Mouse (Mus musculus): ENCODE data around the gene Adcy6. TPM values are rescaled to one million over a fixed set of nuclear protein-coding genes. Genes with fewer than 3 reads are reported as not detected.
A peak's percentile ranks its signal among the peaks of the same experiment; 100 is the strongest.

Adcy6 gene
- polyA plus RNA-seq (2015; fragmentation: Nextera tagmentation; extraction: Ambion mirVana) = 8.9 and 10.3 TPM in 2 replicates

- peaks cover 31% of the 10 kb centered on the region for H3K4me1 ChIP-seq
- H3K9me3 ChIP-seq (replicated peaks) = no peaks in the 10 kb centered on the region
- peak within 1 kb of the TSS; percentile 92 for H3K4me2 ChIP-seq
- peak within 1 kb of the TSS; percentile 78 for H3K27ac ChIP-seq
- H3K27me3 ChIP-seq = no peaks in the 10 kb centered on the region
- under 1% methylated on average over 54 of the region's 75 CpGs for WGBS
- peak within 1 kb of the TSS; percentile 80 for H3K4me3 ChIP-seq
- peak; percentile 81 for ATAC-seq
- H3K9ac ChIP-seq = peak within 1 kb of the TSS; percentile 88
- peaks cover 5% of the 10 kb centered on the region for H3K36me3 ChIP-seq (ENCODE audit: poor library complexity, severe bottlenecking)
These were observed at the start of gene Adcy6 for GRCm38 (mm10) chr15:98609331-98610130. Gene Adcy6 (minus strand): TSS chr15:98610076.

GRCm38 (mm10) chr15:98656982-98657751, 47.3 kb upstream of the Adcy6 start:
- Histone ChIP-seq H3K4me3 (no peak overlapping the region), H3K4me1 (peaks cover 11% of the 10 kb centered on the region), H3K9ac (no peak overlapping the region), H3K9me3 (replicated peaks) (no peaks in the 10 kb centered on the region), H3K4me2 (no peak overlapping the region), H3K27ac (no peak overlapping the region), H3K36me3 (ENCODE audit: poor library complexity, severe bottlenecking) (peaks cover 79% of the 10 kb centered on the region), H3K27me3 (no peaks in the 10 kb centered on the region)
- 86% methylated on average over 15 of the region's 15 CpGs for WGBS
- ATAC-seq = no peak

- Histone ChIP-seq H3K4me1 (no peaks in the 10 kb centered on the region), H3K27me3 (no peaks in the 10 kb centered on the region), H3K36me3 (ENCODE audit: poor library complexity, severe bottlenecking) (peaks cover 99% of the 10 kb centered on the region), H3K4me3 (no peak overlapping the region), H3K4me2 (no peak overlapping the region), H3K9me3 (replicated peaks) (no peaks in the 10 kb centered on the region), H3K9ac (no peak overlapping the region), H3K27ac (no peak overlapping the region)
- WGBS = 96% methylated on average over 8 of the region's 8 CpGs
- no peak for ATAC-seq
These were observed 42.3 kb upstream of the Adcy6 start for GRCm38 (mm10) chr15:98652174-98652573.

GRCm38 (mm10) chr15:98651431-98651830, 41.6 kb upstream of the Adcy6 start:
- Histone ChIP-seq H3K9me3 (replicated peaks) (no peaks in the 10 kb centered on the region), H3K36me3 (ENCODE audit: poor library complexity, severe bottlenecking) (peaks cover 99% of the 10 kb centered on the region), H3K27ac (no peak overlapping the region), H3K4me2 (no peak overlapping the region), H3K27me3 (no peaks in the 10 kb centered on the region), H3K4me1 (no peaks in the 10 kb centered on the region), H3K9ac (no peak overlapping the region), H3K4me3 (no peak overlapping the region)
- no peak for ATAC-seq
- WGBS = 89% methylated on average over 15 of the region's 15 CpGs

DNA sequence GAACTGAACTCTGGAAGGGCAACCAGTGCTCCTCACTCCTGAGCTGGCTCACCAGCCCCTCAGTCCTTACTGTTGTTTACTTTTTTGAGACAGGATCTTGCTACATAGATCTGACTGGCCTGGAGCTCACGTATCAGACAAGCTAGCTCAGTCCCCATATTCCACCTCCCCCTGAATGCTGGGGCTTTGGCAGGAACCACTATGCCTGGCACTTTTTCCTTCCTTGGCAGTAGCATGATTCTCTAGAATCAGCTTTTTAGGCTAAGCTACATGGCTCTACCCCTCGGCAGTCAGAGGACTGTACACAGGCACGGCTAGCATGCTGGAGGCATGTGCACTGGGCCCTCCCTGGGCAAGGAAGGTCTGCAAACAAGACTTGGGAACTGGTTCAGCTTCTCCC, 38.2 kb upstream of the Adcy6 start:
- H3K27me3 ChIP-seq = no peaks in the 10 kb centered on the region
- no peaks in the 10 kb centered on the region for H3K9me3 ChIP-seq (replicated peaks)
- H3K4me2 ChIP-seq = no peak overlapping the region
- H3K36me3 ChIP-seq (ENCODE audit: poor library complexity, severe bottlenecking) = peaks cover 99% of the 10 kb centered on the region
- H3K4me3 ChIP-seq = no peak overlapping the region
- H3K27ac ChIP-seq = no peak overlapping the region
- ATAC-seq = no peak
- H3K4me1 ChIP-seq = no peaks in the 10 kb centered on the region
- no peak overlapping the region for H3K9ac ChIP-seq
- 91% methylated on average over 3 of the region's 3 CpGs for WGBS

- ATAC-seq = no peak
- no peaks in the 10 kb centered on the region for H3K27me3 ChIP-seq
- no peaks in the 10 kb centered on the region for H3K4me1 ChIP-seq
- no peaks in the 10 kb centered on the region for H3K9me3 ChIP-seq (replicated peaks)
- H3K36me3 ChIP-seq (ENCODE audit: poor library complexity, severe bottlenecking) = peaks cover 99% of the 10 kb centered on the region
- H3K4me3 ChIP-seq = no peak overlapping the region
- WGBS = 91% methylated on average over 10 of the region's 10 CpGs
- H3K4me2 ChIP-seq = no peak overlapping the region
- no peak overlapping the region for H3K9ac ChIP-seq
- H3K27ac ChIP-seq = no peak overlapping the region
These were observed 37.4 kb upstream of the Adcy6 start for GRCm38 (mm10) chr15:98647308-98647707.

- Histone ChIP-seq H3K4me2 (no peak overlapping the region), H3K4me1 (no peaks in the 10 kb centered on the region), H3K27me3 (no peaks in the 10 kb centered on the region), H3K27ac (no peak overlapping the region), H3K36me3 (ENCODE audit: poor library complexity, severe bottlenecking) (peaks cover 99% of the 10 kb centered on the region), H3K9ac (no peak overlapping the region), H3K4me3 (no peak overlapping the region), H3K9me3 (replicated peaks) (no peaks in the 10 kb centered on the region)
- WGBS = 81% methylated on average over 8 of the region's 8 CpGs
- no peak for ATAC-seq
These were observed 36.9 kb upstream of the Adcy6 start for GRCm38 (mm10) chr15:98646737-98647136.

GRCm38 (mm10) chr15:98645057-98646026, 35.5 kb upstream of the Adcy6 start:
- 90% methylated on average over 24 of the region's 24 CpGs for WGBS
- no peaks in the 10 kb centered on the region for H3K4me1 ChIP-seq
- no peaks in the 10 kb centered on the region for H3K9me3 ChIP-seq (replicated peaks)
- H3K27ac ChIP-seq = no peak overlapping the region
- ATAC-seq = peak; percentile 44
- H3K36me3 ChIP-seq (ENCODE audit: poor library complexity, severe bottlenecking) = peaks cover 99% of the 10 kb centered on the region
- no peak overlapping the region for H3K4me3 ChIP-seq
- no peak overlapping the region for H3K4me2 ChIP-seq
- H3K9ac ChIP-seq = no peak overlapping the region
- no peaks in the 10 kb centered on the region for H3K27me3 ChIP-seq

DNA sequence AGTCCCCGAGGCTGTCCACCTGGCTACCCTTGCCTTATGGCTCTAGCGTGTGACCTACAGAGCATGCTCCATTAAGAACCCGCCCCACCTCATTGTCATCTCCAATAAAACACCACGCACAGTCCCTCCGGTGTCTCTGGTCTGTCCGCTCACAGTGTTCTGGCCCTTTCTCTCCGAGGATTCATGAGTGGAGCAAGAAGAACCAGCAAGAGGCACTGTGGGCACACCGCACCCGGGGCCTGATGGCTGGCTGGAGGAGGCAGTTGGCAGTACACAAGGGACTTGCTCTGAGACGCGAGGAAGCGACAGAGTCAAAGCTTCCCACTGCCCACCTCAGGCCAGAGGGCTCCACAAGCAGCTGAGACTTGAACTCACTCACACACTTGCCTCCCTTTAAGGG, 34.5 kb upstream of the Adcy6 start:
- WGBS = 89% methylated on average over 12 of the region's 12 CpGs
- no peak overlapping the region for H3K4me3 ChIP-seq
- no peak overlapping the region for H3K4me2 ChIP-seq
- H3K27me3 ChIP-seq = no peaks in the 10 kb centered on the region
- ATAC-seq = no peak
- no peak overlapping the region for H3K9ac ChIP-seq
- H3K36me3 ChIP-seq (ENCODE audit: poor library complexity, severe bottlenecking) = peaks cover 99% of the 10 kb centered on the region
- H3K4me1 ChIP-seq = no peaks in the 10 kb centered on the region
- H3K27ac ChIP-seq = 0 out of 2 replicates have a peak overlapping the region, but pooled peaks have one; percentile 15
- H3K9me3 ChIP-seq (replicated peaks) = no peaks in the 10 kb centered on the region

GRCm38 (mm10) chr15:98640157-98640556, 30.3 kb upstream of the Adcy6 start:
- no peak overlapping the region for H3K4me2 ChIP-seq
- no peak overlapping the region for H3K27ac ChIP-seq
- peaks cover 62% of the 10 kb centered on the region for H3K36me3 ChIP-seq (ENCODE audit: poor library complexity, severe bottlenecking)
- ATAC-seq = no peak
- 33% methylated on average over 8 of the region's 8 CpGs for WGBS
- no peak overlapping the region for H3K9ac ChIP-seq
- H3K4me1 ChIP-seq = peaks cover 27% of the 10 kb centered on the region
- no peaks in the 10 kb centered on the region for H3K9me3 ChIP-seq (replicated peaks)
- H3K4me3 ChIP-seq = no peak overlapping the region
- H3K27me3 ChIP-seq = no peaks in the 10 kb centered on the region

DNA sequence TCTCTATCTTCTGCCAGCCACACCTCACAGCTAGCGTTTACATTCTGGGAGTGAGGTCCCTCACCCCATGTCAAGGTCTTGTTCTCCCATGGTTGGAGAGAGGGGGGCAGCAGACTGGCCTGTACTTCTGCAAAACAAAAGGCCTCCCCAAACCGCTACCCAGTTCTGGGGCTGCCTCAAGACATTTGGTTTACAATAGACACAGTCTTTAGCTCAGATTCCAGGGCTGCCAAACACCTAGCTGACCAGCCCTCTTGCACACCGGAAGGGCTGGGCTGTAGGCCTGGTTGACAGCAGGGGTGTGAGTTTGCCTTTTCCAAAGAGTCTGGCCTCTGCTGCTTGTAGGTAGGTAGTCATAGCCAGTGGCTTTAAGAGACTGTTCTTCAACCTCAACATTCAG, 27.3 kb upstream of the Adcy6 start:
- no peak for ATAC-seq
- H3K27me3 ChIP-seq = peaks cover 12% of the 10 kb centered on the region
- peaks cover 49% of the 10 kb centered on the region for H3K4me1 ChIP-seq
- 0 out of 2 replicates have a peak overlapping the region, but pooled peaks have one; percentile 92 for H3K9ac ChIP-seq
- peak overlapping the region; percentile 88 for H3K4me2 ChIP-seq
- no peak overlapping the region for H3K27ac ChIP-seq
- H3K9me3 ChIP-seq (replicated peaks) = no peaks in the 10 kb centered on the region
- WGBS = 29% methylated on average over 3 of the region's 3 CpGs
- H3K4me3 ChIP-seq = peak overlapping the region; percentile 72
- H3K36me3 ChIP-seq (ENCODE audit: poor library complexity, severe bottlenecking) = peaks cover 33% of the 10 kb centered on the region

Measured in forebrain, embryonic 13.5 days (tissue).